Mouse (Mus musculus): ENCODE measurements at regions not wholly inside any gene's neighbourhood (a gene's known extent, or its start where the extent isn't known, plus 50 kb on each side); places are given as distances from the start of the nearest gene placed in this dataset.

DNA sequence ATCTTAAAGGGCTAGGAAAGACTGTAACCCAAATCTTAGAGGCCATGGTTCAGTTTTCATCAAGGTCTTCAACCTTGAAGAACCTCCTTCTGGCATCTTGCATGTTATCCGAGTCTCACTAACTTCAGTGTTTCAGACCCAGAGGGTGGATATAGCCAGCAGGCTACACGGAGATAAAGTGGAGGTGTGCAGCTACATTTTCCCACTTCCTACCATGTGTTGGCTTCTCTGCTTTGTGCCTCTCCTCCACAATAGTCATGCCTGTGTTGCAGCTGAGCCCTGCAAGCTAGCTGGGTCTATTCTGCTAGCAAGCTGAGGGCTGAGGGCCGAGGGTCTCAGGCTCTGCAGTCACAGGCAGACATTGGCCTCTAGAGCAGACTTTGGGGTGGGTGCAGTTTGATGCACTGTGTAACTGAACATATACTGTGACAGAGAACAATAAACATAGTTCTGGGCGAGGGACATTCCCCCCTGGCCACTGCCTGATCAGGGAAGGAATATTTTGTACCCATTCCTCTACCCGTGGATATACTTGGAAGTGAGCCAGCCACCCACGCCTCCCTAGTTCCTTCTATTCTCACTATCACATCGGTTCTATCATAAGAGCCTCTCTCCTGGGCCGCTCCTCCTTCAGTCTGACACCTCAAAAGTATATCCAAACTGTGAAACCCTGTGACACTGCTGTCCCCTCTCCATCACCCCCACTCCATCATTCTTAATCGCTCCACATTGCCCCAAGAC, 152.6 kb upstream of the Mycn start:
- Histone ChIP-seq H3K4me2 (no peak overlapping the region), H3K9me3 (replicated peaks) (no peaks in the 10 kb centered on the region), H3K27ac (no peak overlapping the region), H3K9ac (no peak overlapping the region), H3K4me3 (no peak overlapping the region), H3K27me3 (no peaks in the 10 kb centered on the region; the same call in 1 of the 2 replicates), H3K4me1 (replicated peaks) (no peaks in the 10 kb centered on the region), H3K36me3 (no peaks in the 10 kb centered on the region)
- WGBS, result 43% methylated on average over 9 of the region's 9 CpGs
- no peak for ATAC-seq (replicated peaks; ENCODE audit: insufficient number of reproducible peaks, insufficient read depth, low FRiP score, low read depth)

DNA sequence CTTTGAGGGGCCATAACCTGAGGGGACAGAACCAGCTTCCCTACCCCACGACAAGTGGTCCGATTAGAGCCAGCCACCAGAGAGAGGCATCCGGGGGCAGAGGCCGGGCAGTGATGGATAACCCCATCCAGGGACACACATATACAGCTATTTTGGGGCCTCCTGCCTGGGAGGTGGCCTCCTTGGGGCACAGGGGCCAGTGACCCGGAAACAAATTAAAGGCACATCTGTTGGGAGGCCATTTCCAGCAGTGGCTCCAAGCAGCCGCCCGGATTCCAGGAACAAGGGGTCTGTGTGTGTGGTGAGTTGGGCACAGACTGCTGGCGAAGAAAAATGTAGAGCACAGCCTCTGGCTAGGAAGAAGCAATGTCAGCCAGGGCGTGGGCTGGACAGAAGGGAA, 144.2 kb upstream of the Mycn start:
- Histone ChIP-seq H3K4me2 (no peak overlapping the region), H3K36me3 (no peaks in the 10 kb centered on the region), H3K27ac (no peak overlapping the region), H3K27me3 (peaks cover 26% of the 10 kb centered on the region), H3K4me3 (no peak overlapping the region), H3K9me3 (replicated peaks) (no peaks in the 10 kb centered on the region), H3K4me1 (replicated peaks) (peaks cover 10% of the 10 kb centered on the region; the same call in 1 of the 2 replicates), H3K9ac (no peak overlapping the region)
- ATAC-seq (replicated peaks; ENCODE audit: insufficient number of reproducible peaks, insufficient read depth, low FRiP score, low read depth), result no peak
- 74% methylated on average over 9 of the region's 9 CpGs for WGBS

DNA sequence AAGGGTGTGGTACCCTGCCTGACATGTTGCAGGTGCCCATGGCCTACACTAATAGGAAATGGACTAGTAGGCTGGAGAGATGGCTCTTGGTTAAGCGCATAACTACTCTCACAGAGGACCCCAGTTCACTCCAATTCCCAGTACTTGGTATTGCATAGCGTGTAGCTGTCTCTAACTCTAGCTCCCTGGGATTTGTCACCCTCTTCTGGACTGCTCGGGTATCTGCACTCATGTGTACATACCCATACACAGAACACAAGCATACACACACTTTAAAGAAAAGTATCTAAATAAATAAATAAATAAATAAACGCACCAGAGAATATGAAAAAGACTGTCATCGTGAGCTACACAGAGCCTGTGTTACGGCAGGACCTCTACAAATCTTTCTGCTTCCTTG, 143.8 kb upstream of the Mycn start:
- no peak overlapping the region for H3K4me2 ChIP-seq
- H3K36me3 ChIP-seq, result no peaks in the 10 kb centered on the region
- ATAC-seq (replicated peaks; ENCODE audit: insufficient number of reproducible peaks, insufficient read depth, low FRiP score, low read depth), result no peak

DNA sequence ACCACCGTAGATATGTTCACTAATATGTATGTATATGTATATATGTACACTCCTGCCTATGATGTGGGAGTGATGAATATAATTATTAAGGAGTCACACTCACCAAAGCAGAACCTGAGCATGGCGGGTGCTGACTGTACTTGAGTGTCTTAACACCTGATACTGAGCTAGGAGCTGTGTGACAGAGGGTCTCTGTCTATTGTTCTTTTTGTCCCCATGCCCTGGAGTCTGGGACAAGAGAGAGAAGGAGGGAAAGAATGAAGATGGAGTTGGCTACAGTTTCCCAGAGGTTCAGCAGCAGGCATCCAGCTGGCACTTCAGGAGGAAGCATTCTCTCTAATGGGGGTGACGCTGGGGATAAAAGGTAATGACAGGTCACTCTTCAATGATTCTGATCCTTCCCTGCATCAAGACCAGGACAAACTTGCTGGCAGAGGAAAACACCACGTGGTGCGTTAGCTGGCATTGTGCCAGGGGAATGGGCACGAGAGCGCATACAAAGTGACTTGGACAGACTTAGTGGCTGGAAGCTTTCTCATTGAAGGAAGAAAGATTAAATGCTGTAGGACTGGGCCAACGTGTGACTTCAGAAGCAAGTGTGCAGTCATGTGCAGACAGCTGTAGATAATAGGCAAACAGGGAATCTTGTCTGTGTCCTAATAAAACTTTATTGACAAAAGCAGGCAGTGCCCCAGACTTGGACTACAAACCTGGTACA, 141.8 kb upstream of the Mycn start:
- 27% methylated on average over 8 of the region's 8 CpGs for WGBS
- H3K4me2 ChIP-seq, result no peak overlapping the region
- no peak overlapping the region for H3K4me3 ChIP-seq
- peaks cover 10% of the 10 kb centered on the region; the same call in 1 of the 2 replicates for H3K4me1 ChIP-seq (replicated peaks)
- H3K36me3 ChIP-seq, result no peaks in the 10 kb centered on the region
- no peaks in the 10 kb centered on the region for H3K9me3 ChIP-seq (replicated peaks)
- H3K27me3 ChIP-seq, result peaks cover 38% of the 10 kb centered on the region
- ATAC-seq (replicated peaks; ENCODE audit: insufficient number of reproducible peaks, insufficient read depth, low FRiP score, low read depth), result peak; percentile 84
- H3K9ac ChIP-seq, result no peak overlapping the region
- no peak overlapping the region for H3K27ac ChIP-seq

More for the DNA sequence above, 143.8 kb upstream of the Mycn start:
- Histone ChIP-seq H3K9me3 (replicated peaks) (no peaks in the 10 kb centered on the region), H3K27me3 (peaks cover 30% of the 10 kb centered on the region), H3K4me3 (no peak overlapping the region), H3K27ac (no peak overlapping the region), H3K9ac (no peak overlapping the region), H3K4me1 (replicated peaks) (peaks cover 10% of the 10 kb centered on the region; the same call in 1 of the 2 replicates)
- 93% methylated on average over 6 of the region's 6 CpGs for WGBS

DNA sequence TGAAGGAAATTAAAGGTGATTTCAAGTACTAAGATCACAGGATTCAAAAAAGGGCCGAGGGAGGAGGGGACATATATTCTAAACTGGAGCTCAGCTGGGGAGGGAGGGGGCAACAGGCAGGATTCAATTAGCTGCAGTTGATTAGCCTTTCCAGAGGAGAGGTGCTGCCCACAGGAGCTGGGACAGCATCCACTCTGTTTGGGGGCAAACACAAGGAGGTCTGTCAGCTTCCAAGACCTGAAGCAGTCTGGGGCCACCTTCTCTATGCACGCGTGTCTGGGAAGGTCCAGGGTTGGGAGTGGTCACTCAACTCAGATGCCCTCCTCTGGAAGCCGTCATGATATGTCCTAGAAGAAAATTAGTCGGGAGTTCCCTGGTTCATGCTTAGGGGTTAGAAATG, 139.1 kb upstream of the Mycn start:
- Histone ChIP-seq H3K36me3 (no peaks in the 10 kb centered on the region), H3K9ac (no peak overlapping the region), H3K27ac (no peak overlapping the region), H3K27me3 (peaks cover 23% of the 10 kb centered on the region), H3K4me2 (no peak overlapping the region), H3K9me3 (replicated peaks) (no peaks in the 10 kb centered on the region), H3K4me1 (replicated peaks) (peaks cover 17% of the 10 kb centered on the region), H3K4me3 (no peak overlapping the region)
- ATAC-seq (replicated peaks; ENCODE audit: insufficient number of reproducible peaks, insufficient read depth, low FRiP score, low read depth), result no peak
- WGBS, result 67% methylated on average over 5 of the region's 5 CpGs

DNA sequence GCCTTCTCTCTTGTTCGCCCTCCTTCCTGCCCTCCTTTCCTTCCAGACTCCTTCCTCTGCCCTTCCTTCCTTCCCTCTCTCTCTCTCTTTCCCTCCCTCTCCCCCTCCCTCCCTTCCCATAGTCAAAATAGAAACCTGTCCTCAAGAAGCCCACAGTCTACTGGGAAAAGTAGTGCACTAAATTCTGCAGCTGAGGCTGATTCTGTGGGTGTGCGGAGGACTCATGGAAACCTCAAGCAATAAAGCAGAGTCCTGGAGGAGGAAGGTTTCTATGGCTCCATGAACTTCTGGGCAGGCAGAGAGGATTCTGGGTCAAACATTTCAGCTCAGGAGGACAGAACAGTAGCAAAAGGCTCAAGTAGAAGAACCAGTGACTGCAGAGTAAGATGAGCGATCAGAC, 138.1 kb upstream of the Mycn start:
- no peak overlapping the region for H3K4me2 ChIP-seq
- peaks cover 22% of the 10 kb centered on the region for H3K27me3 ChIP-seq
- H3K4me3 ChIP-seq, result no peak overlapping the region
- H3K4me1 ChIP-seq (replicated peaks), result peaks cover 17% of the 10 kb centered on the region
- no peak for ATAC-seq (replicated peaks; ENCODE audit: insufficient number of reproducible peaks, insufficient read depth, low FRiP score, low read depth)
- WGBS, result 88% methylated on average over 3 of the region's 3 CpGs
- no peak overlapping the region for H3K27ac ChIP-seq
- H3K9ac ChIP-seq, result no peak overlapping the region
- no peaks in the 10 kb centered on the region for H3K36me3 ChIP-seq
- no peaks in the 10 kb centered on the region for H3K9me3 ChIP-seq (replicated peaks)

DNA sequence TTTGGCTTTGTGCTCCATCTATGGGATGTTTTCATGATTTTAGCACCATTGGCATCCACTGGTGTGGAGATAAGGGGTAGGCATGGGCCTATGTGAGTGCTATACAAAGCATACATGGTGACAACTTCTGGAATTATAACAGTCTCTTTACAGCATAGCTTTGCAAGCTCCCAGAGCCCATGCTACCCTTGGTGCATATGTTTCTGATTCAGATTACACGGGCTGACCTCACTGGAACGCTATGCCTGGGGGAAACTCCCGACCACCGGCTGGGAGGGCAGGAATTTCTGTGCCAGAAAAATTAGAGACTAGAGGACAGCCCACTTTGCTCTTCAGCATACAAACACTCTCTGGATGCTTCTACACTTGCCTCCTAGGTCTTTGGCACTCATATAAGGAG, 136.0 kb upstream of the Mycn start:
- no peak overlapping the region for H3K9ac ChIP-seq
- H3K27ac ChIP-seq, result no peak overlapping the region
- H3K36me3 ChIP-seq, result no peaks in the 10 kb centered on the region
- peaks cover 22% of the 10 kb centered on the region for H3K27me3 ChIP-seq
- WGBS, result 30% methylated on average over 4 of the region's 4 CpGs
- no peak overlapping the region for H3K4me2 ChIP-seq
- H3K4me1 ChIP-seq (replicated peaks), result peaks cover 7% of the 10 kb centered on the region
- H3K9me3 ChIP-seq (replicated peaks), result no peaks in the 10 kb centered on the region
- H3K4me3 ChIP-seq, result no peak overlapping the region
- ATAC-seq (replicated peaks; ENCODE audit: insufficient number of reproducible peaks, insufficient read depth, low FRiP score, low read depth), result no peak

DNA sequence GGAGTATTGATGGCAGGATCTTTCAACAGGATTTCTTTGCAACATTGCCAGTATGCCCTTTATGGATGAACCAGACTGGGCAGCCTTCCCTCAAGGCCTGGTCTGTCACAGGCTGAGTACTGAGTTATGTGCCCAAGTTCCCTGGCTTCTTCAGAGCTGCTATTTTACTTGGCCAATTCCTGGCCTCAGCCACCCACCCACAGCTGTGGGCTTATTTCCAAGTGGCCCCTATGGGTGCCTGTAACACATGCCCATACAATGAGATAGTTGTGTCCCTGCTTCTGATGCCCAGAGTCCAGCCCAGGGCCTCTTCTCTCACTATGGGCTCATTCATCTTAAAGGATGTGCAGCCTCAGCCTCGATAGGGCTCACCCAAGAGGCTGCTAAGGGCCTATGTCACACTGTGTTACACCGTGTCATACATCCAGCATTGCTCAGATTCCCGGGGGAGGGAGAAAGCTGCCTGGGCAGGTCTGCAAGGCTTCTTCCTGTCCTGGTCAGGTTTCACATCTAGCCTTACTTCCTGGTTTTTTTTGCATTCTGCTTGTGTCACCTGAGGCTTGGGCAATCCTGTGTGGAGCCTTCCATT, 135.1 kb upstream of the Mycn start:
- Histone ChIP-seq H3K4me2 (no peak overlapping the region), H3K9me3 (replicated peaks) (no peaks in the 10 kb centered on the region), H3K36me3 (no peaks in the 10 kb centered on the region), H3K27me3 (peaks cover 19% of the 10 kb centered on the region), H3K4me3 (no peak overlapping the region), H3K9ac (no peak overlapping the region), H3K4me1 (replicated peaks) (peaks cover 7% of the 10 kb centered on the region), H3K27ac (no peak overlapping the region)
- WGBS, result 28% methylated on average over 3 of the region's 3 CpGs
- 0 out of 2 replicates have a peak, but pooled peaks have one; percentile 43 for ATAC-seq (replicated peaks; ENCODE audit: insufficient number of reproducible peaks, insufficient read depth, low FRiP score, low read depth)

DNA sequence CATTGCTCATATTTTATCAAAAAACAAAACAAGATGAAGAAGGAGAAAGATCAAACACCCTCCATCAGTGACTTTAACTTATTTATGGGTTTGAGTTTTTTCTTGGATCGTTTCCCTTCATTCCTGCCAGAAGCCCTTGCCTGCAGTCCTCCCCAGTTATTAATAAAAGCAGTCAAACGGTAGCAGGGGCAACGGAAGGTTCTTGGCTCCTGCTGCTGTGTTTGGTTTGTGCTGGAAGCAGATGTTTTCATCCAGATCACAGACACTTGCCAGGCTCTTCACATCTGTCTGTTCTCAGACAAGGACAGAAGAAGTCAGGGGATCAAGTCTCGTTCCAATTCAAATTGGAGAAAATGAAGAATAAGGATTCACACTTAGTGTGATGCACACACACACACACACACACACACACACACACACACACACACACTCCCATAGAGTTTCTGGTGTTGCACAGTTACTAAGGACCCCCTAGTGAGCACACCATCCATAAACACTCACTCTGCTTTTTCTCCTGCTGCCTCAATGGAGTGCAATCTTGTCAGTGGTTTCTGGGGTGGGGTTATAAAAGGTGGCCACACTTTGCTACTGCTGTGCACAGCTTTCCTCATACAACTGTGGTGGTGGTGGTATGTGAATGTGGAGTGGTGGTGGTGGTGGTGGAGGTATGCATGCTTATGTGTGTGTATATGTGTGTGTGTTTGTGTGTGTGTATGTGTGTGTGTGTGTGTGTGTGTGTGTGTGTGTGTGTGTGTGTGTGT, 131.6 kb upstream of the Mycn start:
- H3K27ac ChIP-seq, result no peak overlapping the region
- H3K9ac ChIP-seq, result no peak overlapping the region
- 49% methylated on average over 4 of the region's 4 CpGs for WGBS
- peaks cover 7% of the 10 kb centered on the region for H3K4me1 ChIP-seq (replicated peaks)
- H3K36me3 ChIP-seq, result no peaks in the 10 kb centered on the region
- no peak for ATAC-seq (replicated peaks; ENCODE audit: insufficient number of reproducible peaks, insufficient read depth, low FRiP score, low read depth)
- H3K4me3 ChIP-seq, result no peak overlapping the region
- H3K9me3 ChIP-seq (replicated peaks), result no peaks in the 10 kb centered on the region
- no peak overlapping the region for H3K4me2 ChIP-seq
- H3K27me3 ChIP-seq, result no peaks in the 10 kb centered on the region

DNA sequence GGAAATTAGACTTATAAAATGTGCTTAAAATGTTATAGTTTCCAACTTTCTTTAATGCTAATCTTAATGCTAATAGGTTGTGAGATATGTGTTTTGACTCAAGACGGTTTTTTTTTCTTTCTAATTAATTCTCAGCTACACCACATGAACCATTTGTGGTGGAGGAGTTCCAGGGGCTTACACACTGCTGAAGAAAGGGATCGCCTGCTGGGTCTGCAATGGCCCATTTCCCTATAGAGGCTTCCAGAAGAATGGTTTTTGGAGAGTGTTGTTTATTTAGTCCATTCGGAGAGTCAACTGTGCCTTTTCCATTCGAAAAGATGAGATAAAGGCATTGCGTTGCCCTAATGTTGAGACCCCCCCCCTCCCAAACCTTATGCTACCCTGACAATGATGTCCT, 125.6 kb upstream of the Mycn start:
- H3K4me2 ChIP-seq, result no peak overlapping the region
- no peaks in the 10 kb centered on the region for H3K9me3 ChIP-seq (replicated peaks)
- H3K9ac ChIP-seq, result no peak overlapping the region
- no peaks in the 10 kb centered on the region for H3K27me3 ChIP-seq
- H3K27ac ChIP-seq, result no peak overlapping the region
- no peak overlapping the region for H3K4me3 ChIP-seq
- H3K4me1 ChIP-seq (replicated peaks), result peaks cover 4% of the 10 kb centered on the region; the same call in 1 of the 2 replicates
- no peaks in the 10 kb centered on the region for H3K36me3 ChIP-seq
- 66% methylated on average over 5 of the region's 5 CpGs for WGBS
- no peak for ATAC-seq (replicated peaks; ENCODE audit: insufficient number of reproducible peaks, insufficient read depth, low FRiP score, low read depth)

DNA sequence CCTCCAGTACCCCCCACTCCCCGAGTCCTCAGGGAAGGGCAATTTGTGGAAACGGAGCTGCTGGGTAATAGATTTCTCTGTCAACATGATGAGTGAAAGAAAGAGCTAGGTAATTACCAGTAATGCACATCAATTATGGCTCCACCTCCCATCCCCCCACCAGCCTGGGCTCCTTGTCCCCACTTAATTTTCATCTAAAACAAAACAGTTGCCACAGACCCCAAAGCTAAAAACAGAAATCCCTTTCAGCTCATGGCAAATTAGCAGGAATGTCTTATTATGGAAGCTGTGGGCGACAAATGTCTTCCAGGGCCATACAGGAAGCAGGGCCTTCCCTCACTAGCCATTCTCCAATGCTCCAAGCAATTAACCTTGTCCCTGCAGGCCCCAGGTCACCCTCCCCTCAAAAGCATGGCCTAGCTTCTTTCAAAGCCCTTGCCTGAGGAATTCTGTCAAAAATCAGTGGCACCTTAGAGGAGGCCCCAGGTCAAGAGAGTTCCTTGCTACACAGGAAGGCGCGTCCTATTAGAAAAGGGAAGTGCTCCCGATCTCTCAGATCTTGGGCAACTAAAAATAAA, 125.0 kb upstream of the Mycn start:
- no peak overlapping the region for H3K4me3 ChIP-seq
- WGBS, result 61% methylated on average over 6 of the region's 6 CpGs

More for the DNA sequence above, 125.0 kb upstream of the Mycn start:
- no peaks in the 10 kb centered on the region for H3K27me3 ChIP-seq
- H3K4me2 ChIP-seq, result no peak overlapping the region
- H3K4me1 ChIP-seq (replicated peaks), result peaks cover 4% of the 10 kb centered on the region; the same call in 1 of the 2 replicates
- H3K9me3 ChIP-seq (replicated peaks), result no peaks in the 10 kb centered on the region
- no peak overlapping the region for H3K9ac ChIP-seq
- H3K36me3 ChIP-seq, result no peaks in the 10 kb centered on the region
- no peak overlapping the region for H3K27ac ChIP-seq
- no peak for ATAC-seq (replicated peaks; ENCODE audit: insufficient number of reproducible peaks, insufficient read depth, low FRiP score, low read depth)
